Mouse (Mus musculus) lung, adult 2 months (tissue): Measurements from ENCODE around the gene Pam.

ENCODE experiments used
- CTCF ChIP-seq: fragments of 200-500 bp; IDR thresholded peaks from 2 replicates; pipeline ENCODE4 v1.5.1; 2011; ENCODE audit warnings: mild to moderate bottlenecking, low read length, control low read depth; ENCODE audit not compliant: insufficient read depth
- POLR2A ChIP-seq: fragments of 200-500 bp; IDR thresholded peaks from 2 replicates; pipeline ENCODE4 v1.6.1; 2011; ENCODE audit warnings: low read depth, mild to moderate bottlenecking, control low read depth, low read length, borderline replicate concordance; ENCODE audit errors: extremely low read depth

GRCm38 (mm10) chr1:97821282-97821681 is 274.2 kb downstream of the Pam start:
- TF ChIP-seq POLR2A (no peak), CTCF (no peak)
